Mouse (Mus musculus) monocyte, adult 2 months (primary cell): ENCODE data around the gene 1700125H20Rik.
"Not testable (repeated sequence)": the region's sequence is repeated elsewhere in the genome, so short reads cannot be mapped to it uniquely, and the experiment has no call there.

Experiments
- DNase-seq, 2 experiments: peaks; one replicate each; pipeline ENCODE4 v3.0.0; 2022; ENCODE audit warnings: low spot score in 2 of 2, low read depth in 1 of 2

Gene 1700125H20Rik

DNA sequence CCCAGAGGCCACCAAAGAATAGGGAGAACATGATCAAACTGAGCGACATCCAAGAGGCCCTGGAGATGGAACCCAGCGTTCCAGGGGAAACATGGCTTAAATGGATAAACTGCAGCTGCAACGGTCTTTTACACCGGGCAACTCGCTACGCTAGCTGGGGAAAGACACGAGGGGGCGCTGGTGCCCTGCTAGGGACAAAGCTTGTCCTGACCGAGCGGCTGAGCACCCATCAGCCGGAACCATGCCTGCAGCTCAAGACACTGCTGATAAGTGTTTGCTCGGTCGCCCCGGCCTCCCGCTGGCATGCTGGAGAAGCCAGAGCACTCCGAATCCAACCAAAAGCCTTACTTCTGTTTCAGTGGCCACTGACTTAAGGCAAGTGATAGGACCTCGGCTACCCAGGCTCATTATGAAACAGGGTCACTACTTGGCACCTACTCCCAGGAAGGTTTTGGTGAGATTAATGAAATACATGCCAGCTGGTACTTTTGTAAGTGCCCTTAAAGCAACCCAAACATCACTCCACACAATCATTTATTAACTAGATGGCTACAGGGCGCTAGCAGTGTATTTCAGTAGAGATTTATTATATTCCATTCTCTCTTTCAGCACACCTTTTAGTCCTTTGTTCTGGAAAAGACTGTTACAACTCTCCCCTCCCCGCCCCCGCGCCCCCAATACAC lies at the start of gene 1700125H20Rik:
1700125H20Rik (plus strand) TSS at position 347 of the 683 bp plus-strand sequence.
- peak; percentile 39 to 68 for DNase-seq

DNA sequence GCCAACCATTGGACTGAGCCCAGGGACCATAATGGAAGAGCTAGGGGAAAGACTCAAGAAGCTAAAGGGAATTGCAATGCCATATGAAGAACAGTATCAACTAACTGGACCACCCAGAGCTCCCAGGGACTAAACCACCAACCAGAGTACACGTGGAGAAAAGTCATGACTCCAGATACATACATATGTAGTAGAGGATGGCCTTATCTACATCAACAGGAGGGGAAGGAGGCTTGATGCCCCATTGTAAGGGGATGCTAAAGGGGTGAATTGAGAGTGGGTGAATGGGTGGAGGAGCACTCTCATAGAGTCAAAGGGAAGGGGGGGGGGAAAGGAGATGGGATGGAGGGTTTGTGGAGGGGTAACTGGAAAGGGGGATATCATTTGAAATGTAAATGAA lies 48.1 kb upstream of the 1700125H20Rik start:
- no peak for DNase-seq

DNA sequence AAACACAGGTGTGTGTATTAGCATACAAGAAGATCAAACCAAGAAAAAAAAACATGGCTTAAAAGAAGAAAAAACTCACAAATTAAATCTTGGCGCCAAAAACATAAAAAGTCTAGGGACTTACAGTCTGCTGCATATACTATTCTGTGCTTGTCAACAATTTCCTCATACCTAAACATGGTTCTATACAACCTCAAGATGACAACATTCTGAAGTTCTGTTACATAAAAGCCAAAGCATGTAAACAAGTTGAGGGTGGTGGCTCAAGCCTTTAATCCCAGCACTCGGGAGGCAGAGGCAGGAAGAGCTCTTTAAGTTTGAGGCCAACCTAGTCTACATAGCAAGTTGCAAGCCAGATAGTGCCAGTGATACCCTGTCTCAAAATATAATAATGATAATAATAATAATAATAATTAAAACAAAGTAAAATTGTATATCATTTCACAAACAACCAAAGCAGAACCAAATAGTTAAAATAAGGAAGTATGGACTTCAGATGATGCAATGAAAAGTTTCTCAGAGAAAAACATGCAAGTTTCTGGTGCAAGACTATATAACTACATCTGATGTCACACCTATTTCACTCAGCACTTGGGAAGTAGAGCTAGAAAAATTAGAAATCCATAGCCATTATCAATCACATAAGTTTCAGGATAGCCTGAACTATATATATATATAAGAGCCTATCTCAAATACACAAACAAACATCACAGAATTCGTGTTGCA lies 46.8 kb upstream of the 1700125H20Rik start:
- DNase-seq = peak; percentile 9 to 28

DNA sequence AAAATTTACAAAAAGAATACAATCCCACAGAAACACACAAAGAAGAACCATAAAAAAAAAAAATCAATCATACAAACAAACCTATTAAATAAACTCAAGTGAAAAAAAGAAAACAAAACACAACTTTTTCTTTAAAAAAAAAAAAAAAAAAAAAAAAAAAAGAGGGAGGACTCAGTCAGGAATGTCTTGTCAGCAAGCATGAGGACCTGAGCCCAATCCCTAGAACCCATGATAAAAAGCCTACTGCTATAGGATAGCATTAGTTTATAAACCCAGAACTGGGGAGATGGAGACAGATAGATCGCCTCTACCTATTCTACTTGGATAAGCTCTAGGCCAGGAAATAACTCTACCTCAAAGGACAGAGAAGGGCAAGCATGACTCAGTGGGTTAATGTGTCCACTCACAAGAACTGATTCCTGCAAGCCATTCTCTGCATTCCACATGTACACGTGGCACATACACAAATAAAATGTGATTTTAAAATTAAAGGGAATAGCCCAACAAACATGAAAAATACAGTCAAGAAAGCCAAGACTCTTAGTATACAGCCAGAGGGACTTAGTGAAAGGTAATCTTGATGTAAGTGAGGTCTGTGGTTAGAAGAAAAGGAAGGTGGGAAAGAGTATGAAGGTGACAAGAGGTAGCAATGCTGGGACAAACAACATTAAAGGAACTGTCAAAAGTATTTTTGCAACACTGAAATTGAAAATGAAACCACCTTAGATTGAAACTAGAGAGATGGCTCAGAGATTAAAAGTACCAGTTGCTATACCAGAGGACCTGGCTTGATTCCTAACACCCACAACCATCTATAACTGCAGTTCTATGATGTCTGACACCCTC lies 43.7 kb upstream of the 1700125H20Rik start:
- no peak for DNase-seq

DNA sequence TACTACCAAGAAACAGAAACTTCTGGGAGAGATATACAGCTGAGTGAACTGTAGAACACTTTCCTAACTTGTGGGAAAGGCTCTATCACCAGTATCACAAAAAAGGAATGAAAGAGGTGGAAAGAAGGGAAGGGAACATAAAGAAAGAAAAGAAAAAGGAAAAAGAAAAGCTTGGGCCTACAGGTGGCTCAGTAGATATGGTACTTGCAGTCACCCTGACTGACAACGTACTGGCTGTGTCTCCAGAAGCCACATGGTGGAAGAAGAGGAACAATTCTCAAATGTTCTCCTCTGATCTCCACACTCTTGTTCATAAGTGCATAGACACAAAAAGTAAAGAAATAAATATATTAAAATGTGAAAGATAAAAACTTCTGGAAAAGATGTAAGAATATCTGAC lies 41.3 kb upstream of the 1700125H20Rik start:
- DNase-seq = no peak

DNA sequence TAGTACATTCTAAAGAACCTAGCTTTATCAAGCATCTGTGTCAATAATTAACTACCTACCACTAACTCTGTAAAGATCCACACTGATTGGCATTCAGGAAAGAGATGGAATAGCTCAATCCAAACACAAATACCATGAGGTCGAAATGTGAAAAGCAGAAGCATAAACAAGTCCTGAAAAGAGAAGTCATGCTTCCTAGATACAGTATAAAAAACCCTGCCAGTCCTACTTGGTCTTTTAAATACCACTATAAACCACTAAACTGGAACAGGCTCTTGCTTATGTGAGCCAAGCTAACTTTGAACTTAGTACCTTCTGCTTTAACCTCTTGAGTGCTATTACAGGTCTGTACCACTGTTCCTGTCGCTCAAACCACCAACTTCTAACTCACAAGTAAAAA lies 38.7 kb upstream of the 1700125H20Rik start:
- DNase-seq = no peak

DNA sequence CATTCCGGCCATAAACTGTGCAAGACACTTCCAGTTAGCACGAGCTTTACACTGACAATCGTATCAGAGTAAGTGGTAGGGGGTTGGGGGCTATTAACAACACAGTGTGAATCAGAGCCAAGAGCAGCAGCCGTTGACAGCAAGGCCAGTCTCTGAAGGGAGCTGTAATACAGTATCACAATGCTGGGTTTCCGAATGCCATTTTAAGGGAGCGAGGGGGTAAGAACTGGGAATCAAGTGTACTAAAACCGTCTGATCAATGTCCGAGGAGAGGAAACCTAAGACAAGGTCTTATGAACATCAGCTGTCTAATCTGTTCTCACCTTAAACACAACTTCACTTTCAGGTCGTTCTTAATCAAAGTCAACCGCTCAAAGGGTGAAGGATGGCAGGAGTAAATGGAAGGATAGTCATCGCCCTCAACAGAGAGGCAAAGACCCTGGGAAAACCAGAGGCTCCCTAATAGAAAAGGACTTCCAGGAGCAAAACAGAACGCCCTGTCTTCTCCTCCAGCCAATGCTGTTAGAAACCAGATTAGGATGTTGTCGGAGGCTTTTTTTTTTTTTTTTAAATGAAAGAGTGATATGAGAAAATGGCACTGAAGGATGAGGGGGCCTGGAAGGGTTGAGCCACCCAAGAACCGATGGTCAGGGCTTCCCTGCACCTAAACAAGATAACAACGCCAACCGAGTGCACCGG lies 31.3 kb upstream of the 1700125H20Rik start:
- DNase-seq = no peak

DNA sequence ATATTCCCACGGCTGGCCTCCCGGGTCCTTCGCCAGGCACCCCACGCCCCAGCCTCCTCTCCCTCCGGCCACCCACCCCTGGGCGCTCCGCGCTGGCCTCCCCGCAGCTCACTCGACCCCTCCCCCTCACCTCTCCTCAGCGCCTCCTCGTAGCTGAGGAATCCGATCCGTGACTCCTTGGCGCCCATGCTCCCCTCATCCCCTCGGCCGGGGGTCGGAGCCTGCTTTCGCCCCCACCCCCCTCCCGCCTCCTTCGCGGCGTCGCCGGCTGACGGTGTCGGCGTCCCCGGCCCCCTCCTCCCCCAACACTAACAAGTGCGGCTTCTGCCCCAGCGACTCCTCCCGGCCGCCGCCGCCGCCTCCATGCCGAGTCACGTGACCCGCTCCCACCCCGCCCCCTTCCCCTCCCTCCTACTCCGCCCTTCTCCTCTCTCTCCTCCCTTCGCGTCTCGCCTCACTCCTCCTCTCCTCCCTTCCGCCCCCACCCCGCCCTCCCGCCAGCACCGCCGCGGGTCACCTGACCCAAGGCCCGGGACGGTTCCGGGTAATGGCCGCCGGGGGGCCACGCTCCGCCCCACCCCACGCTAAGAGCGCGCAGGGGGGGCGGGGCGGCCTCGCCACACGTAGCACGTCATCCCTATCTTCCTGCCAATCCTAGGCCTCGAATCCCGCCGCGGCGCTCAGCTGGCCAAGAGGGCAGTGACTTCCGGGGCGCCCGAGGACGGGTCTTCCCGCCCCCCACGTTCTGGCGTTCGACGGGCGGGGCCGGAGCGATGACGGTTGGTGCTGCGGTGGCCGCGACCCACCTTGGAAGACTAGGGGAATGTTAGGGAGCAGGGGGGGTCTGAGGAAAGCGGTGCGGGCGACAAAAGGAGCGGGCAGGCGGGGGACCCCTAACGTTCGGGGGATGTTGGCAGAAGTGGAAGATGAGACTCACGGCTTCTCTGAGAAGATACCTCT lies 30.3 kb upstream of the 1700125H20Rik start, which contains the start of gene Usp32:
Usp32 (minus strand) TSS at position 581 of the 960 bp plus-strand sequence.
- DNase-seq = peak; percentile 81 to 88

DNA sequence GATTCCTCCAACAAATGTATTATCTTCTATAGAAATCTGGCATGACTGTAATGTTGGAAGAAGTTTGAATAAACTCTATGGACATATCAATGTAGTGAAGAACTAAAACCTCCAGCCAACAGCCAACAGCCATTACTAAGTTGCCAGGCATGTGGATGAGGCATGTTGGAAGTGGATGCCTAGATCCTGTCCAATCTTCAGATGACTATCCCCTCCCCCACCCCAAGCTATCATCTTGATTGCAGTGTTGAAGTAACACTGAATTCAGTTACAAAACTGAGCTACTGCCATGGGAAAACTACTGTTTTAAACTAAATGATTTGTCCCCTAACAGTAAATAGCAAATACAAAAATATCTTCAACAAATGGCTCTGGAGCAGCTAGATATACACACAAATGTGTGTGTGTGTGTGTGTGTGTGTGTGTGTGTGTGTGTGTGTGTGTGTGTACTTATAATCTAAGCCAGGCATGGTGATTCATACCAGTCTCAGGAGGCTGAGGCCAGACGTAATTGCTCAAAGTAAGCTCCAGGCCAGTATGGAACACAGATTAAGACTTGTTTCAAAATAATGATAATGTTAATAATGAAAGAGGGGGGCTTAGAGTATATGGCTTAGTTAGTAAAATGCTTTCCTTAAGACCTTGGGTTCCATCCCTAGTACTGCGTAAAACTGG lies 17.8 kb upstream of the 1700125H20Rik start:
- no peak for DNase-seq

DNA sequence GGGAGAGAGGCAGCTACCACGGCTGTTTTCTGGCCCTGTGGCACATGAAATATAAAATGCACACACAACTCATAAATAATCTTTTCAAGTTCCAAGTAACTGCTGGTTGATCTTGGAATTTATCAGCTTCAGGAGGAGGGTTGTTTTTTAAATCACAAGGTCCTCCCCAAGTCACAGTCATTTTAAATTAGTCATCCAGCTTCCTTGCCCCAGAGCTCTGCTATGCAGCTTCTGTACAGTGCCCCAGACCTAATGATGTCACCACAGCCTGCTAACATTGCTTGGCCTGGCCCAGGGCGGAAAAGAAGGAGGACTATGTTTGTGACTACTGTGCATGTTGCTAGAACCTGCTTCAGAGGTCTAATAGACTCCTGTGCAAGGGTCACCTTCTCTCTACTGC lies 12.9 kb upstream of the 1700125H20Rik start:
- no peak for DNase-seq

DNA sequence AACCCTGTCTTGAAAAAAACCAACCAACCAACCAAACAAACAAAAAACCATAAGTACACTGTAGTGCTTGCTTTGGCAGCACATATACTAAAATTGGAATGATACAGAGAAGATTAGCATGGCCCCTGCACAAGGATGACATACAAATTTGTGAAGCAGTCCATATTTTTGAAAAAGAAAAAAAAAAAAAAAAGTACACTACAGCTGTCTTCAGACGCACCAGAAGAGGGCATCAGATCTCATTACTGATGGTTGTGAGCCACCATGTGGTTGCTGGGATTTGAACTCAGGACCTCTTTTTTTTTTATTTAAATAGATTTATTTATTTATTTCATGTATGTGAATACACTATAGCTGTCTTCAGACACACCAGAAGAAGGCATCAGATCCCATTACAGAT lies 7.2 kb upstream of the 1700125H20Rik start:
- DNase-seq = not testable (repeated sequence)

DNA sequence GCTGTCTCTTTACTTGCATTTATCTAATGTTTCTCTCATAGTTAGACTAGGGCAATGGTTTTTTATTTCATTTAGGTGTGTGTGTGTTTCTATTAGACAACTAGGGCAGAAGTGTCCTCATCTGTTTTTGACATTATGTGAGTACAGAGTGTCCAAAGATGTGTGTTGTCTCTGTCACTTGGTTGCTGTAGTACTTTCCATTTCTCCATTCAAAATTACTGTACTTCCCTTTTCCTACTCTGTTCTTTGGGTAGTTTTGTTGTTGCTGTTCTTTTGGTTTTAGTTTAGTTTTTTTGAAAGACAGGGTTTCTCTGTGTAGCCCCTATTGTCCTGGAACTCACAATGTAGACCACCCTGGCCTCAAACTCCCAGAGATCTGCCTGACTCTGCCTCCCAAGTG lies 5.8 kb upstream of the 1700125H20Rik start:
- no peak for DNase-seq

DNA sequence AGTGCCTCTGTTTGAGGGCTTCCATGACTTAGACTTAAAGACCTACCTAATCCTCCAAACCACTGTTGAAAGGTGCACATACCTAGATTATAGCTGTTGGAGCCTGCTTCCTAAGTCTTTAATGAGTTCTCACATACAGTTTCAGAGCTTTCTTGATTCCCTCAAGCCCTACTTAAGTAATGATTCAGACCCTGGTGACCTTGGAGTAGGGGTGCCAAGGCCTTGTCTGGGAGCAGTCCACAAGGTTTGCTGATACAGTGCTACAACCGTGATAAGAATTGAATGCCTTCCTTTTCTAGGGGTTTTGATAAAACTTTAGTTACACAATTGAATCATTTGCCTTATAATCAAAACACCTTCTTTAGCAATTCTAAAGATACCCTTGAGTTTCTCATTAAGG lies 2.7 kb upstream of the 1700125H20Rik start:
- DNase-seq = no peak

DNA sequence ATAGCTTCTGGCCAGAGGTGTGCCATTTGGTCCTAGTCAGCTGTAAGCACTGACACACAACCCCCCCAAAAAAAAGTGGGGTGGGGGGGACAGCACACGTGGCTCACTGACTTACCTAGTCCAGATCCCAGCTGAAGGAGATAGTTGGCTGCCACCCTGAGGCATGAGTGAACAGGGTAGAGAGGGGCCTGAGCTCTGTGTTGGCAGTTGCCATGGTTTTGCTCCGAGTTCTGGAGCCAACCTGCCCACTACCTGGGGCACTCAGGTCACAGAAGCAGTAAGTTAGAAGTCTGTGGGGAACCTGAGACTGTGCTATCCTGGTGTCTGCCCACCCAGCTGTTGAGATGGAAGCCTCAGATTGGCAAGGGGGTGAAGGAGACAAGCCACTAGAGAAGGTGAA lies 629 bp downstream of the 1700125H20Rik start:
- no peak for DNase-seq

DNA sequence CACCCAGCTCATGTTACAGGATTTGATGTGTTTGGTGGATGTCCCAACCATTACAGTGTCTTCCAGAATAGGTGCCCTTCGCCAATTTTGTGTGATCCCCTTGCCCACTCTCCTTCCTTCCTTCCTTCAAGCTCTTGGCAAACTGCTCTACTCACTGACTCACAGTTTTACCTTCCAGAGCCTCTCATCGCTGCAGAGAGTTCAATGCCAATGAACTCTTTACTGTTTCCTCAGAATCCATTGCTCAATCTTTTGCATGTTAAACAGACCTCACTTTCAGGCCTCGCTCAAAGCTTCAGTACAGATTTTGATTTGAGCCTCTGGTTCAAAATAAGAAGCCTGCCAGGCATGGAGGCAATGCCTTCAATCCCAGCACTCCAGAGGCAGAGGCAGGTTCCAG lies 5.7 kb downstream of the 1700125H20Rik start:
- no peak for DNase-seq

DNA sequence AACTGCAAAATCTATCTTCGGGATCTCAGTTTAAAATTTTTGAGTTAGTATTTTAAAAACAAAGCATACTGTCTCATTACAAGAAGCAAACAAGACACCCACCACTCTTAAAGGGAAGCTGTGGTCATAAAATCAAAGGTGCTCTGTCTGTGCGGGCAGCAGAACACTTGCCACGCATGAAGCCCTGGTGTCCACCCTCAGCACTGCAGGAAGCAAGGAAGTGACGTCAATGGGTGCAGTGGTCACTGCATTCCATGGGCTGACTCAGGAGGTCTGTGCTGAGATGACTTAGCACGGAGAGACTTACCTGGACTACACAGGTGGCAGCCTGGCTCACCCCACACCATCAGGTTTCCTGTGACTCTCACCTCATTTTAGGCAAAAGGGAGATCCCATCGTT lies 7.6 kb downstream of the 1700125H20Rik start:
- DNase-seq = no peak

DNA sequence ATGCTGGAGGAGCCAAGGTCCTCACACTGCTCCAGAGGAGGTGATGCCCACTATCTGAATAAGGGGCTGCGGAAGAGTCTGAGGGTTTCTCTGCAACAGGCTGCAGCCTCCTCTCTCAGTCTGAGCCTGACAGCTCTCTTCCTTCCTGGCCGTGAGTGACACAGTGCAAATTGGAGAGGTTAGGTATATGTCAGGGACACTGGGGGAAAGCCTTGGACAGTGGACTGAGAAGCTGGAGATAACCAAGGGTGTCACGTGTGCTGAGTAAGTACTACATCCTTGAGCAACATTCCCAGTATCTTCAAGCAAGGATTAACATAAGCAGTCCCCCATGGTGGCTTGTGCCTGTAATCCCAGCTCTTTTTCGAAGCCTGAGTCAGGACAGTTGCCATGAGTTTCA lies 8.2 kb downstream of the 1700125H20Rik start:
- no peak for DNase-seq

DNA sequence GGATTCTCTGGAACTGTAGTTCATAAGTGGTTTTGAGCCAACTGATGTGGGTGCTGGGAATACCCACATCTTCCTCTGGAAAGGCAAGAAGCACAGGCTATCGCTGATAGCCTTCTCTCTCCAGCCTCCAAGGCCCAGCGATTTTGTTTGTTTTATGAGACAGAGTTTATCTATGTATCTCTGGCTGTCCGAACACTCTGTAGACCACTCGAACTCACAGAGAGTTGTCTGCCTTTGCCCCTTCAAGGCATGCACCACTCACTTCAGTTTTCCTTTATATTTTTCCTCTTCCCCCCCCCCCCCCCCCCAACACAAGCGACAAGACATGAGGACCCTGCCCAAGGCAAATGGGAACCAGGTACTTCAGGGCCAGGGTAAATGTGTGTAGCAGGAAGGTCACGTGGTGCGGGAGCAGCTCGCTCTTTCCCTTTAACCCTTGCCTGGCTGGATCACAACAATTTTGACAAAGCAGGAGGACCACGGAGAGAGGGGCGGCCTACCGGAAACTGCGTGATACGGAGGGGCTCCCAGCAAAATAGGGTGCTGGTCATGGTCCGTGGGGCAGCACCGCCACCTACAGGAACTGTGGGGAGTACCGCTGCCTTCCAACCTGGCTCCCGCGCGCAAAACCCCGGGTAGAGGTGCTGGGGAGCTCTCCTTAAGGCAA lies 12.5 kb downstream of the 1700125H20Rik start:
- peak; percentile 7 to 18 for DNase-seq

DNA sequence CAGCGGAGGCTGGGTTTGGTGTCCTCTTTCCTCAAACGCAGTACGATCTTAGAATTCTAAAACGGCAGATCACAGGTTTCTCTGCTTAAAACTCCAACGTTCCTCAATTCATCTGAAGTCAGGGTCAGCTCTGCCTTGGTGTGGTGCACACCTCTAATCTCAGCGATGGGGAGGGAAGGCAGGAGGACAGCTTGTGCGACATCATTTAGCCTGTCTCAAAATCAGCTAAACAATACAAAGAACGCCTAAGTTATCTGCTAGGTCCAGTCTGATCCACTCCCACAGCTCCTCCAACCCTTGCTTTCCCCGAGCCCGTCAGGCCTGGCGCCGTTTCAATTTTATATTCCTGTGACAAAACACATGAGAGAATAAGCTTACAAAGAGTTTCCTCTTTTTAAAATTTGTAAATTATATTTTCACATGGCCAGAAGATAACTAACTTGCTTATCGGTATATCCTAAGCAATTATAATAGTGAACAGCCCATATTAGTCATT lies 13.1 kb downstream of the 1700125H20Rik start:
- no peak for DNase-seq
